Mouse (Mus musculus): ENCODE measurements around the gene Gm45208.

- TF ChIP-seq TAL1 (conservative IDR thresholded peaks at IDR 0.05; ENCODE audit: low read depth, low read length) (no peak), CTCF (IDR thresholded peaks at IDR 0.05; ENCODE audit: low read depth, low read length) (no peak), GATA2 (IDR thresholded peaks at IDR 0.05; ENCODE audit: borderline replicate concordance, low read depth, low read length) (no peak), GATA1 (IDR thresholded peaks at IDR 0.05; ENCODE audit: borderline replicate concordance, low read length) (no peak)
Measured at GRCm38 (mm10) chrX:7722282-7722611, 202 bp downstream of the Gm45208 start.

Data from G1E (cell line).